Mouse (Mus musculus) hindbrain, embryonic 13.5 days (tissue): ENCODE results near the gene Ubash3b. TPM values are rescaled to one million over a fixed set of nuclear protein-coding genes. Genes with fewer than 3 reads are reported as not detected.

Experiments used
- ATAC-seq: fragments of 200-750 bp; cut with Nextera tagmentation; 2 replicates; pipeline ENCODE4 v1.8.0; 2017; ENCODE audit warnings: moderate TSS enrichment; ENCODE audit not compliant: low FRiP score
- H3K27ac ChIP-seq: fragments of 300-500 bp; sonication (generic); 2 replicates; pipeline ENCODE4 v1.5.1; 2015; ENCODE audit warnings: inconsistent platforms, mild to moderate bottlenecking, moderate library complexity
- H3K27me3 ChIP-seq: fragments of 300-500 bp; sonication (generic); 2 replicates; pipeline ENCODE4 v1.6.1; 2015; ENCODE audit warnings: mild to moderate bottlenecking, inconsistent platforms
- H3K36me3 ChIP-seq: fragments of 300-500 bp; sonication (generic); 2 replicates; pipeline ENCODE4 v1.6.1; 2015; ENCODE audit warnings: mild to moderate bottlenecking, inconsistent platforms
- H3K4me1 ChIP-seq: fragments of 300-500 bp; sonication (generic); replicated peaks from 2 replicates; pipeline ENCODE4 v1.6.1; 2015; ENCODE audit warnings: inconsistent platforms
- H3K4me2 ChIP-seq: fragments of 300-500 bp; sonication (generic); 2 replicates; pipeline ENCODE4 v1.6.1; 2015; ENCODE audit warnings: inconsistent platforms, mild to moderate bottlenecking, moderate library complexity
- H3K4me3 ChIP-seq: fragments of 300-500 bp; sonication (generic); 2 replicates; pipeline ENCODE4 v1.5.1; 2015; ENCODE audit warnings: mild to moderate bottlenecking, inconsistent platforms
- H3K9ac ChIP-seq: fragments of 300-500 bp; sonication (generic); 2 replicates; pipeline ENCODE4 v1.6.1; 2015; ENCODE audit warnings: mild to moderate bottlenecking, inconsistent platforms
- H3K9me3 ChIP-seq: fragments of 300-500 bp; sonication (generic); 2 replicates; pipeline ENCODE4 v1.6.1; 2016; ENCODE audit warnings: inconsistent platforms
- WGBS: fragments of 180-500 bp; shearing (Covaris S2); methylation state at CpG from one replicate; pipeline ENCODE4 v1.1.7; 2015; 5-methylcytosine and 5-hydroxymethylcytosine counted together
- polyA plus RNA-seq: library from polyadenylated mRNA; unstranded; fragments of >200 nt; fragmentation: Nextera tagmentation; extraction: Ambion mirVana; gene quantifications from 2 replicates; pipeline ENCODE4 v1.2.1, GENCODE M21; 2015

The Ubash3b gene
- polyA plus RNA-seq, 1 experiment from 2014 or later = 18.2 TPM

DNA sequence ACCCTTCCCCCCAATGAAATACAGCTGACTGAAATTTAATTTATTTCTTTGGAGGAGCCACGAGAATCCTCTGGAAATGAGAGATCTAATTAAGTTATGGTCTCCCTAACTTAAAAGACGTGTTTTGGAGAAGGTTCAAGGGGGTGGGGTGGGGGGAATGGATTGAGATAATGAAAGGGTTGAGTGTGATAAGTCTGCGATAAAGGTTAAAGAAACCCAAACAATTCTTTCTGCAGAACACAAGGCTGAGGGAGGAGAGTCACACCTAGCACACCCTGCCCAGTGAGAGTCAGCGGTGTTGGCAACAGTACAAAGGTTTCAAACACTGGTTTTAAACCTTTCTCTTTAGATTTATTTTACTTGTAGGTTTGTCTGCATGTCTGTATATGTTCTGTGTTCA lies 108.0 kb downstream of the Ubash3b start:
- no peak for ATAC-seq
- no peaks in the 10 kb centered on the region for H3K9me3 ChIP-seq
- 53% methylated on average over 4 of the region's 4 CpGs for WGBS
- H3K36me3 ChIP-seq = peaks cover 8% of the 10 kb centered on the region; the same call in 1 of the 2 replicates
- no peaks in the 10 kb centered on the region for H3K27me3 ChIP-seq
- peaks cover 29% of the 10 kb centered on the region for H3K4me1 ChIP-seq
- no peak overlapping the region for H3K4me3 ChIP-seq
- H3K9ac ChIP-seq = no peak overlapping the region
- H3K27ac ChIP-seq = peak overlapping the region; percentile 31; the same call in 1 of the 2 replicates
- no peak overlapping the region for H3K4me2 ChIP-seq

DNA sequence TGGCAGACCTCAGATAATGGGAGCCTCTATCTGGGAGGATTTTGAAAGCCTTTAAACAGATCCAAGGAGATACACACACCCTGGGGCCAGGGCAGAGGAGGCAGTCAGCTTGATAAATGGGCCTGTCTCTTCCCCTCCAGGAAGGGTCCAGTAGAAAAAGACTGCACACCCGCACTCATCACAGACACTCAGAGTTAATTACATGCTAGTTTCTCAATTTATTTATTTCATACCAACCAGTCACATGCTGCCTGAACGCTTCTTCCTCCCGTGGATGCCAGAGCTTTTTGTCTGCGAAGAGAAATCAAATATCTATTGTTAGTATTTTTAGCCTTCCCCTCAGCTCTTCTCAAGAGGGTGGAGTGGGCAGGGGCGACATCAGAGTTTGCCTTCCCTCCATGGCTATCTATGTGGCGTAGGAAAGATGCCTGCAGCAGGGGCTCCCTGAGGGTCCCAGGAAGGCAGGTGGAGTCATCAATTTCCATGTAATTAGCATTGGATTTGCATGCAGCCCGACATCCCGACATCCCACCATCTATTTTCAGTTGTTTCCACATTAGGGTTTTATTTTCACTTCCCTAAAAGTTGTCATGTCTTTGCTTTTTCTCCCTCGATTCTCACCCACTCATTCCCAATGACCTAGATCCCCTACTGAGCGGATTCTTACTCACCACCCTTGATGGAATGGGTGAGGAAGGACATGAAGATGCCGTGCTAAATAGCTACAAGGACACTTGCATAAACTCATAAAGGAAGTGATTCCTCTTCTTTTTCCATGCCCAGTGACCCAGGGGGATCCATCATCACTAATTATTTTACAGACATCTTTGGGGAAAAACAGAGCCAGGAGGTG lies 110.2 kb downstream of the Ubash3b start:
- Histone ChIP-seq H3K27ac (peak overlapping the region; percentile 87), H3K27me3 (no peaks in the 10 kb centered on the region), H3K4me1 (peaks cover 29% of the 10 kb centered on the region), H3K4me2 (0 out of 2 replicates have a peak overlapping the region, but pooled peaks have one; percentile 17), H3K36me3 (peaks cover 15% of the 10 kb centered on the region), H3K9me3 (no peaks in the 10 kb centered on the region), H3K9ac (no peak overlapping the region), H3K4me3 (no peak overlapping the region)
- ATAC-seq = peak; percentile 32
- WGBS = 30% methylated on average over 11 of the region's 11 CpGs

DNA sequence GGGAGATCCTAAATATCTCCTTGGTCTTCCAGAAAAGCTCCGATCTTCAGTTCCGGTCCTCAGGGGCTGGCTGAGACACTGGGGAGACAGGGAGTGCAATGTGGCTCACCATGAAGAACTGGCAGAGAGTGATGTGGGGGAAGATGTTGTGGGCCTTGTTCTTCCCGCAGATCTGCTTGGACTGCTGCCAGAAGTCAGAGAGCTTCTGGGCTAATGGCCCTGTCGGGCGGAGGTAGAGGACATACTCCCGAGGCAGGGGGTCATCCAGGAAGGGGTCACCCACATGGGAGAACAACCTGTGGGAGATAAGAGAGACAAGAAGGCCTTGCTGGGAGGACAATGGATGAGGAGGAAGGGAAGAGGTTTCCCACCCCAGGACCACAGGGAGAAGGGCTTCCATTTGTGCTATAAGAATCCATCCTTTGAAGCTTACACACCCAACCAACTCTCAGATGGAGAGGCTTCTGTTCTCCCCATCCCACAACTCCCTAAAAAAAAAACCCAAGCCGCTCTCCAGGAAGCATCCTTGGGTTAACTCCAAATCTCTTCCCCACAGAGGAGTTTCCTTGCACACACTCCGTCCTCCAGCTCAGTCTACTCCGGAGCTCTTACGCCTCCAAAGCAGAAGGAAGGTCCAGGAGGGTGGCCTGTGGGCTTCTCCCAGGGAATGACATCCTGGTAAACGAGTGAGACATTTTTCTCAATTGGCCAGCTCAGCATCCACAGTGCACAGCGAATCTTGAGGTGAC lies 111.0 kb downstream of the Ubash3b start:
- Histone ChIP-seq H3K9me3 (no peaks in the 10 kb centered on the region), H3K4me2 (no peak overlapping the region), H3K4me3 (no peak overlapping the region), H3K9ac (no peak overlapping the region), H3K27ac (peak overlapping the region; percentile 87), H3K27me3 (no peaks in the 10 kb centered on the region), H3K4me1 (peaks cover 29% of the 10 kb centered on the region), H3K36me3 (peaks cover 19% of the 10 kb centered on the region)
- 62% methylated on average over 12 of the region's 12 CpGs for WGBS
- ATAC-seq = no peak

DNA sequence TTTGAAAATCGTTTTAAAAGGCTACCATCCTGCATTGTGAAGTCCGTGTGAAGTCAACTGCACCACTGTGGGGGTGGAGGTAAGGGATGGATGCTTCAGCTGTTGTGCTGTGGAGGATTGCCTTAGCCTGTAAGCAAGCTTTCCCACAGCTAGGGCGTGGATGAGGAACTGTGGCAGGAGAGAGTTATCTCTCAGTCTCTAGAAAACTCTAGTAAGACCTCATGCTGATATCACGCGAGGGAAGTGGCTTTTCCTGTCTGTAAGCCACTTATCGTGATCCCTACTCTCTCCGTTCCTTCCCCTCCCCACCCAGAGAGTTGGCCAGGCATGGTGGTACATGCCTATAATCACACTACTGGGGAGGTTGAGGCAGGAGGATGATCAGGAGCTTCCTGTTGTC lies 112.2 kb downstream of the Ubash3b start:
- no peaks in the 10 kb centered on the region for H3K9me3 ChIP-seq
- H3K27ac ChIP-seq = no peak overlapping the region
- ATAC-seq = no peak
- H3K27me3 ChIP-seq = no peaks in the 10 kb centered on the region
- peaks cover 19% of the 10 kb centered on the region for H3K36me3 ChIP-seq
- 94% methylated on average over 7 of the region's 7 CpGs for WGBS
- H3K9ac ChIP-seq = no peak overlapping the region
- peaks cover 27% of the 10 kb centered on the region for H3K4me1 ChIP-seq
- H3K4me2 ChIP-seq = no peak overlapping the region
- no peak overlapping the region for H3K4me3 ChIP-seq

DNA sequence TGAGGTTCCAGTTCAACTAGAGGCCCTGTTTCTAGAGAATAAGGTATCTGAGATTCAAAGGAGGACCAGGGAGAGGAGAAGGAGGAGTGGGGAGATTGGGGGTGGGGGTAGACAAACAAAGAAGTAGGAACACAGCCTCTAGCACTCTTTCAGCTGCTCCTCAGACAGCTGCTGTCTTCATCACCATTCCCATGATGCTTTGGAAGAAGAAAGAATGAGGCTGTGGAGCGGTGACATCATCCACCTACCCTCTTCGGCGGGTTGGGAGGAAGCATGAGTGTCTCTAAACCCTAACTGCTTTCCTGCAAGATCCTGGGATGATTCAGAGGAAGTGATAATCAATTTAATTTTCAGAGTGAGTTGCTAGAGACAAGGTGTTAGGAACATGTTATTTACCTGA lies 112.7 kb downstream of the Ubash3b start:
- no peaks in the 10 kb centered on the region for H3K27me3 ChIP-seq
- H3K4me2 ChIP-seq = no peak overlapping the region
- H3K4me3 ChIP-seq = no peak overlapping the region
- no peak overlapping the region for H3K9ac ChIP-seq
- peaks cover 19% of the 10 kb centered on the region for H3K36me3 ChIP-seq
- no peak overlapping the region for H3K27ac ChIP-seq
- WGBS = 91% methylated on average over 3 of the region's 3 CpGs
- H3K9me3 ChIP-seq = no peaks in the 10 kb centered on the region
- no peak for ATAC-seq
- peaks cover 25% of the 10 kb centered on the region for H3K4me1 ChIP-seq

DNA sequence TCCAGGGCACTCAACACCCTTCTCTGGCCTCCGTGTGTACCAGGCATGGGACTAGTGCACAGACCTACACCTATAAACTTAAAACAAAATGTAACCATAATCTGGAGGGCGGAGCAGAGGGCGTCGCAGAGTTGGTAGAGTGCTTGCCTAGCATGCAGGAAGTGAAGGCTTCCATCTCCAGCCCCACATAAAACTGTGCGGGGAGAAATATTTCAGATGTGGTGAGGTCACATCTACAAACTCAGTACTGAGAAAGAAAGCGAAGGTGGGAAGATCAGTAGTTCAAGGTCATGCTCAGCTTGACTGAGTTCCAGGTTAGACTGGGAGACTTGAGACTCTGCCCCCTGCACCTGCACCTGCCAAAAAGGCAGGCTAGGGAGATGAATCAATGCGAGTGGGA lies 113.3 kb downstream of the Ubash3b start:
- WGBS = 96% methylated on average over 7 of the region's 7 CpGs

DNA sequence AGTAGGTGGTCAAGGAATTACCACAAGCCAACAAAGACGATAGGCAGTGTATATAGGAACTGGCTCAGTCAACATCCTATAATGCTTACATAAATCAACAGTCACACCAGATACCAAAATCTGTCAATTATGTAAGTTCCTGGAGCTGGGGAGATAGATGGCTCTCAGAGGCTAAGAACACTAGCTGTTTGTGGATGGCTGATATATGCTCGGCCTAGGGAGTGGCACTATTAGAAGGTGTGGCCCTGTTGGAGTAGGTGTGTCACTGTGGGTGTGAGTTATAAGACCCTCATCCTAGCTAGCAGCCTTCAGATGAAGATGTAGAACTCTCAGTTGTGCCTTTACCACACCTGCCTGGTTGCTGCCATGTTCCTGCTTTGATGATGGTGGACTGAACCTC lies 113.8 kb downstream of the Ubash3b start:
- Histone ChIP-seq H3K9ac (no peak overlapping the region), H3K4me2 (no peak overlapping the region), H3K27me3 (no peaks in the 10 kb centered on the region), H3K4me3 (no peak overlapping the region), H3K9me3 (no peaks in the 10 kb centered on the region), H3K4me1 (peaks cover 22% of the 10 kb centered on the region), H3K27ac (no peak overlapping the region), H3K36me3 (peaks cover 22% of the 10 kb centered on the region)
- no peak for ATAC-seq
- 86% methylated on average over 2 of the region's 2 CpGs for WGBS

More for the DNA sequence above, 113.3 kb downstream of the Ubash3b start:
- no peak overlapping the region for H3K4me3 ChIP-seq
- no peak overlapping the region for H3K27ac ChIP-seq
- peaks cover 19% of the 10 kb centered on the region for H3K36me3 ChIP-seq
- H3K27me3 ChIP-seq = no peaks in the 10 kb centered on the region
- H3K4me2 ChIP-seq = no peak overlapping the region
- no peak for ATAC-seq
- no peaks in the 10 kb centered on the region for H3K9me3 ChIP-seq
- no peak overlapping the region for H3K9ac ChIP-seq
- H3K4me1 ChIP-seq = peaks cover 24% of the 10 kb centered on the region

DNA sequence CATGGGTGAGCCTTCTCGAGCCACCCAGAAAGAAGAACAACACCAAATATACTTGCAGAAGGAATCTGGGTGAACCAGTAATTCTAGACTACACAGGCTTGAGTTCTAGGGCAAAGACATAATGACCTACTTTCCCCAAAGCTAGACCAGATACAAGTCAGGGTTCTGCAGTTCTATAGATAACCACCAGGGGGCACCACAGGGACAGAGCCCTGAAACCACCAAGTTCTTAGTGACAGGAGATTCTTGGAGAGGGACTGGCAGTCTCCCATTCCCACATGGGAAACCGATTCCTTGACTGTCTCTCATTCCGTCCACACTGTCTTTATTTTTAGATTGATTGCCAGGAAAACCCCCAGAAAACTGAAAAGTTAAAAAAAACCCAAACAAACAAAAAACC lies 116.9 kb downstream of the Ubash3b start:
- Histone ChIP-seq H3K9ac (no peak overlapping the region), H3K9me3 (no peaks in the 10 kb centered on the region), H3K4me2 (no peak overlapping the region), H3K4me3 (no peak overlapping the region), H3K27me3 (no peaks in the 10 kb centered on the region), H3K36me3 (peaks cover 27% of the 10 kb centered on the region), H3K27ac (no peak overlapping the region), H3K4me1 (no peaks in the 10 kb centered on the region; the same call in 1 of the 2 replicates)
- WGBS = 13% methylated on average over 3 of the region's 3 CpGs
- no peak; the same call in 1 of the 2 replicates for ATAC-seq

DNA sequence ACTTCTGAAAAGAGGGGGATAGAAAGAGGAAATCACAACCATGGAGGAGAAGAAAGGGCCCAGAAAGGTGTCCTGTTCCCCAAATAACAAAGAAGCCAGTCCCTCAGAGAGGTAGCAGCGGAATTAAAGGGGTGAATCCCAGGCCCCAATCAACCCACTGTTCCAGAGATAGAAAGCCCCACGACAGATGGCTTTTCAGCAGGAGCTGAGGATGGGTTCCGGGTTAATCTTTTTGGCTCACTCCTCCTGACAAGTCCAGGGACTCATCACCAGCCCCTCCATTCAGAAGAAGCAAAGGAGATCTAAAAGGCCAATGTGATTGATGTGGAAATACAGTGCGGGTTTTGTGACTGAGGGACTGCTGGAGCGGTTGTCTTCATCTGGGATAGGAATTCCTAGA lies 117.9 kb downstream of the Ubash3b start:
- WGBS = 82% methylated on average over 5 of the region's 5 CpGs
- Histone ChIP-seq H3K4me1 (no peaks in the 10 kb centered on the region; the same call in 1 of the 2 replicates), H3K4me2 (no peak overlapping the region), H3K9ac (no peak overlapping the region), H3K27me3 (no peaks in the 10 kb centered on the region), H3K4me3 (no peak overlapping the region), H3K36me3 (peaks cover 20% of the 10 kb centered on the region), H3K27ac (no peak overlapping the region), H3K9me3 (no peaks in the 10 kb centered on the region)
- ATAC-seq = no peak

DNA sequence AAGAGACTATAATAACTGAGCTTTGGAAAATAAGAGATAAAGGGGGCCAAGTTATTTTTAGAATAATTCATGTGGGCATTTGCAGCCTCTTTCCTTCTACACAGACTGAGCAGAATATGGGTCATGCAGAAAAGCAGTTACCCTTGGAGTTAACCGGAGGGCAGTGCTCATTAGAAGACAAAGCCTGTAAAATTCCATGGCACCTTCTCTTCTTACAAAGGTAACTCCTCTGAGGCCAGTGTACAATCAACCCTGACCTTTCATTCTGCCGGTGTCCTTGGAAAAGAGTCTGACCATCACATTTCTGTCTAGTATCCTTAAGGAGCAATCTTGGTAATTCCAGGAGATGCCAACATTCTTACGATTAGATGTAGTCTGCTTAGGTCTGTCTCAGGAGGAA lies 120.1 kb downstream of the Ubash3b start:
- Histone ChIP-seq H3K4me2 (no peak overlapping the region), H3K27me3 (no peaks in the 10 kb centered on the region), H3K9ac (no peak overlapping the region), H3K27ac (no peak overlapping the region), H3K9me3 (no peaks in the 10 kb centered on the region), H3K4me1 (no peaks in the 10 kb centered on the region; the same call in 1 of the 2 replicates), H3K36me3 (peaks cover 24% of the 10 kb centered on the region), H3K4me3 (no peak overlapping the region)
- ATAC-seq = no peak
- 90% methylated on average over 3 of the region's 3 CpGs for WGBS

DNA sequence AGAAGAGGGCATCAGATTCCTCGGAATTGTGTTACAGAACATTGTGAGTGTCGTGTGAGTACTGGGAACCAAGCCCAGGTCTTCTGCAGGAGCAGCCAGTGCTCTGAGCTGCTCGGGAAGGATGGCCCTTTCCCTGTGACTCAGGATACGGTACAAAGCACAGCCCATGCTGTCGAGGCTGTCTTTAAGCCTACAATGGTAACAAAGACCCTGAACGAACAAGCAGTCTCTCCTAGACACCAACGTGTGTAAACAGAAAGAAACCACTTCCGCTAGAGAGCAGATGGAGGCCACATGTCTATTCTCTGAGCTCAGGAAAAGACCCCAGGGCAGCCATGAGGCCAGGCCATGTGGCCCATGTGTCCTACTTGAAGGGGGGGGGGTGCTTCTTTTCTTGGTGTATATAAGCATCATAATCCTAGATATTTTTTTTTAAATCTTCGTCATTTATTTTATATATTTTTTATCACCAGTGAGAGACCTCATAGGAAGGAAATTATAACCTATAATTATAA lies 123.3 kb downstream of the Ubash3b start:
- no peaks in the 10 kb centered on the region for H3K9me3 ChIP-seq
- WGBS = 56% methylated on average over 9 of the region's 9 CpGs
- ATAC-seq = no peak

More for the DNA sequence above, 123.3 kb downstream of the Ubash3b start:
- Histone ChIP-seq H3K36me3 (peaks cover 25% of the 10 kb centered on the region), H3K27ac (no peak overlapping the region), H3K4me3 (no peak overlapping the region), H3K4me1 (peaks cover 12% of the 10 kb centered on the region), H3K4me2 (no peak overlapping the region), H3K27me3 (no peaks in the 10 kb centered on the region), H3K9ac (no peak overlapping the region)
